Mouse (Mus musculus): ENCODE measurements around the gene Qsox2. TPM values are rescaled to one million over a fixed set of nuclear protein-coding genes. Genes with fewer than 3 reads are reported as not detected.

The Qsox2 gene
- polyA plus RNA-seq, 1 experiment from 2014 or later, result 15.6 TPM

- 58% methylated on average over 8 of the region's 8 CpGs for WGBS
- no peak for ATAC-seq (replicated peaks)
- Histone ChIP-seq H3K9me3 (no peaks in the 10 kb centered on the region), H3K9ac (replicated peaks) (no peak overlapping the region), H3K4me1 (no peaks in the 10 kb centered on the region), H3K27me3 (no peaks in the 10 kb centered on the region), H3K27ac (replicated peaks) (no peak overlapping the region), H3K4me3 (no peak overlapping the region), H3K36me3 (no peaks in the 10 kb centered on the region), H3K4me2 (replicated peaks) (no peak overlapping the region)
Measured at GRCm38 (mm10) chr2:26252514-26253206, 15.3 kb upstream of the Qsox2 start.

DNA sequence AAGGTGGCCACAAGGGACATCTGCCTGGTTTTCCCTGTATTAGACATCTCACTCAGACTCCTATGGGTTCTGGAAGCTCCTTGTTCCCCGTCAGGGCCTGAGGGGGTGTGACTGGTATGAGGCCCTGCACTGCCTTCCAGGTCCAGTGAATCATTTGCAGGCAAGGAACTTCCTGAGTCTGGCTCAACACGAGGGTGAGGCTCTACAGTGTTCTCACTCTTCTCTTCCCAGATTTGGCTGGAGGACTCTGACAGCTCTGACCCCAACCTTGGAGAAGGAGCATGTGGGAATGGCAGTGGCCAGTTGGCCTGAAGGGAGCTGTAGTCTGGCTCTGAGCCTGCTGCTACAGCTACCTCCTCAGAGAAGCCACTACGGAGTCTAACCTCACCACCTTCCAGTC lies 10.2 kb upstream of the Qsox2 start:
- no peak overlapping the region for H3K9ac ChIP-seq (replicated peaks)
- 71% methylated on average over 3 of the region's 3 CpGs for WGBS
- H3K4me3 ChIP-seq, result no peak overlapping the region
- no peak overlapping the region for H3K4me2 ChIP-seq (replicated peaks)
- H3K4me1 ChIP-seq, result no peaks in the 10 kb centered on the region
- no peak for ATAC-seq (replicated peaks)
- H3K27ac ChIP-seq (replicated peaks), result no peak overlapping the region
- no peaks in the 10 kb centered on the region for H3K9me3 ChIP-seq
- no peaks in the 10 kb centered on the region for H3K27me3 ChIP-seq
- no peaks in the 10 kb centered on the region for H3K36me3 ChIP-seq

DNA sequence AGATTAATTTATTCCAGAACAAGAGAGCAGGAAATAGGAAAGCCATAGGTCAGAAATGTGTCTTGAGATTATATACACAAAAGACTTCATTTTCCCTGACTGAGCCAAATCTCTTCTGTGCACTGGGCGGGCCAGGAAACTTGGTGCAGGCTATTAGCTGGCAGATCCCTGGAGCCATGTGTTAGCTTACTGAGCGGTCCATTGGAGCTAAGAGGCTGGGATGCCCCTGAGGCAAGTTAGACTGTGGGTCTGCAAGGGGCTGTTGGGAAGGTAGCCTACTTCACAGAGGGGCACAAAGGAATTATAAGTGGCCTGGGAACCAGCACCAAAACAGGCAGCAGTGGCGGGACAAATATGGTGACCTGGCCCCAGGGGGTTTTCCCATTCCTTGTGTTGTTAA lies 3.5 kb upstream of the Qsox2 start:
- no peak overlapping the region for H3K9ac ChIP-seq (replicated peaks)
- H3K27ac ChIP-seq (replicated peaks), result no peak overlapping the region
- H3K4me3 ChIP-seq, result no peak overlapping the region
- WGBS, result 65% methylated on average over 3 of the region's 3 CpGs
- no peaks in the 10 kb centered on the region for H3K9me3 ChIP-seq
- H3K27me3 ChIP-seq, result no peaks in the 10 kb centered on the region
- no peaks in the 10 kb centered on the region for H3K36me3 ChIP-seq
- ATAC-seq (replicated peaks), result no peak
- peaks cover 14% of the 10 kb centered on the region for H3K4me1 ChIP-seq
- H3K4me2 ChIP-seq (replicated peaks), result no peak overlapping the region

DNA sequence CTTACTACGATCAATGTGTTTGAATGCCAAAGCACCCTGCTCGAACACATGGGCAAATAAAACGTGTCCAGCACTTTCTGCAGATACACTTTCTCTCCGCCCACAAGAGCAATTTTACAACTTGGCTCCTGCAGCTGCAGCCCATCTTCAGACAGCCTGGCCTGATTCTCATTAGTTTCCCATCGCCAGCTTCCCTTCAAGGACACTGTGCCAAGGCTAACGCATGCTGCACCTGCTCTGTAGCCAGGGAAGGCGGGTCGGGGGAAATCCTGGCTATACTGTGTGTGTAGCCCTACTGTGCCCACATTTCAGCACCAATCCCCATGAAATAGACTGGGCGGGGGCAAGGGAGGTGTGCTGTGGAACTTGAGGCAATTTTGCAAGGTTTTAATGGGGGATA lies 3.0 kb upstream of the Qsox2 start:
- Histone ChIP-seq H3K9ac (replicated peaks) (no peak overlapping the region), H3K4me3 (no peak overlapping the region), H3K27me3 (no peaks in the 10 kb centered on the region), H3K27ac (replicated peaks) (peak overlapping the region; percentile 46; the same call in 1 of the 2 replicates), H3K9me3 (no peaks in the 10 kb centered on the region), H3K36me3 (no peaks in the 10 kb centered on the region), H3K4me2 (replicated peaks) (no peak overlapping the region), H3K4me1 (peaks cover 14% of the 10 kb centered on the region)
- WGBS, result 50% methylated on average over 9 of the region's 9 CpGs
- ATAC-seq (replicated peaks), result no peak

DNA sequence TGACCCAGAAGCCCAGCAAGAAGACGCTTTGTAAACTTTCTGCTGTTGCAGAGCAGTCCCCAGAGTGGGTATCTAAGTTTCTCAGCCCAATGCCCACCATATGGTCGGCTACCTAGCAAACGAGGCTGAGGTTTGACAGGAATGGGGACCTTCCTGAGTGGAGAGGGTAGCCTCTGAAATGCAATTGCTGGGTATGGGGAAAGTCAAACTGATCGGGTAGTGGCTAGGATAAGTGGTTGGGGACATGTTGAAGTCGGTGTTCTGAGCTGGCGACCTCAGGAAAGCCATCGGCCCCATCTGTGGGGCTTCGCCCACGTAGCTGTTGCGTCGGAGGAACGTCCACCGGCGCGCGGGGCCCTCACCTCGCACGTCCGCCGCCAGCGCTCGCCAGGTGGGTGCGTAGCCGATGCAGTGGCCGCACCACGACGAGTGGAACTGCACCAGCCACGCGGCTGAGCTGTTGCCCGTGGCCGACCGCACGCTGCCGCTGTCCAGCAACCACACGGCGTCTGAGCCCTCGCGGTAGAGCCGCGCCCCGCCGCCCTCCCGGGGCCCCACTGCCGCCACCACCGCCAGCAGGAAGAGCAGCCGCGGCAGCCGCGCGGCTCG lies 540 bp downstream of the Qsox2 start:
- H3K4me2 ChIP-seq (replicated peaks), result peak overlapping the region; percentile 82
- H3K36me3 ChIP-seq, result no peaks in the 10 kb centered on the region
- H3K9me3 ChIP-seq, result no peaks in the 10 kb centered on the region
- WGBS, result under 1% methylated on average over 50 of the region's 51 CpGs
- H3K27ac ChIP-seq (replicated peaks), result peak overlapping the region; percentile 78
- peak overlapping the region; percentile 97 for H3K4me3 ChIP-seq
- H3K27me3 ChIP-seq, result no peaks in the 10 kb centered on the region
- peak; percentile 77 for ATAC-seq (replicated peaks)
- H3K4me1 ChIP-seq, result peaks cover 14% of the 10 kb centered on the region
- H3K9ac ChIP-seq (replicated peaks), result peak overlapping the region; percentile 93

DNA sequence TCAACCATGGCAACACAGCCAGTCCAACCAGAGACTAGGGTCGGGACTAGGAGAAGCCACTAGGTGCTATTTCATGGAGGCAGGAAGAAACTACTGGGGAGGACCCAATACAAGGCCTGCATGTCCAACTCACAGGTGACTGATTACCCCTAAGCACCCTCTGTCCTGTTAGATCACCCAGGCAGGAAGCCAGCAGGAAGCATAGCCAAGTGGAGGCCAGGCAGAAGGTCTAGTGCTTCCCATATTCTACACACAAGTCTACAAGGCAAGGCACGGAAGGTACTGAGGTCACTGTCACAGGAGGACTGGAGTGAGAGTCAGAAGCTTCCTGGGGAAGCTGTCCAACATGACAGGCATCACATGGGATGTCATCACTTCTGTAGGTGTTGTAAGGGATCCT lies 2.6 kb downstream of the Qsox2 start:
- Histone ChIP-seq H3K9ac (replicated peaks) (no peak overlapping the region), H3K9me3 (no peaks in the 10 kb centered on the region), H3K36me3 (no peaks in the 10 kb centered on the region), H3K27ac (replicated peaks) (no peak overlapping the region), H3K4me2 (replicated peaks) (no peak overlapping the region), H3K4me3 (no peak overlapping the region), H3K4me1 (peaks cover 8% of the 10 kb centered on the region), H3K27me3 (no peaks in the 10 kb centered on the region)
- WGBS, result 94% methylated on average over 2 of the region's 2 CpGs
- ATAC-seq (replicated peaks), result no peak

DNA sequence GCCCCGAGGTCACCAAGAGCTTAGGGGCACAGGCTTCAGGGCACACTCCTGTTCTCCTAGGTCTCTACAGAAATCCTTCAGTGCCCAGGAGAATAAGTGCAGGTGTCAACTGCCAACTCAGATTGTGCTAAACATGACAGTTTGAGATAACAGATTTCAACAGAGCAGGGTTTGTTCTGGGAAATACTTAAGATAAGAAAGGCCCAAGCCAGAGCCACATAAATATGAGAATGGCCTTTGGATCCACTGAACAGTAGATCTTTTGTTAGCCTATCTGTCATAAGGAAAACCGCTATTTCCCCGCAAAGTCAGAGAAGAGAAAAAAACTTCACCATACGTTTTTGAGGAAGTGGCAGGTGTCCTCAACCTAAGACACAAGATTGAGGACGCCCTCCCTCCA lies 3.1 kb downstream of the Qsox2 start:
- H3K4me2 ChIP-seq (replicated peaks), result no peak overlapping the region
- 83% methylated on average over 5 of the region's 5 CpGs for WGBS
- no peaks in the 10 kb centered on the region for H3K9me3 ChIP-seq
- H3K4me3 ChIP-seq, result no peak overlapping the region
- no peak for ATAC-seq (replicated peaks)
- H3K27ac ChIP-seq (replicated peaks), result no peak overlapping the region
- H3K36me3 ChIP-seq, result no peaks in the 10 kb centered on the region
- peaks cover 8% of the 10 kb centered on the region for H3K4me1 ChIP-seq
- no peaks in the 10 kb centered on the region for H3K27me3 ChIP-seq
- H3K9ac ChIP-seq (replicated peaks), result no peak overlapping the region

DNA sequence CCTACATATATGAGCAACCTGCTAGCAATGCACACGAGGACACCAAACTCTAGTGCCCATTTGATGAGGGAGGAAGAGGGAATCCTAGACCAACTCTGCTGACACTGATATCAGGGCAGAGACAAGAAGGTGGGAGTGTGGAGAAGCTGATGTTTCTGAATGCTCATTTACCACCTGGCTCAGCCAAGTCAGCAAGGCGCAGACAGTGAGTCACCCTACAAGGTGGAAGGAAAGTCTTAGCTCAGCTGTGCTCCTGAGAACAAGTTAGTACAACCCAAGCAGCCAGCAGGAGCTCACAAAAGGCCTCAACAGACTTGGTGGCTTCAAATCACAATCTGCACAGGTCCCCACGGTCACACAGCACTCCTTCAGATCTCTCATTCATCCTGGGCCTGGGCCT lies 6.0 kb downstream of the Qsox2 start:
- H3K27ac ChIP-seq (replicated peaks), result no peak overlapping the region
- 82% methylated on average over 3 of the region's 3 CpGs for WGBS
- H3K4me3 ChIP-seq, result no peak overlapping the region
- ATAC-seq (replicated peaks), result no peak
- H3K27me3 ChIP-seq, result no peaks in the 10 kb centered on the region
- H3K9me3 ChIP-seq, result no peaks in the 10 kb centered on the region
- H3K4me2 ChIP-seq (replicated peaks), result no peak overlapping the region
- peaks cover 3% of the 10 kb centered on the region for H3K4me1 ChIP-seq
- no peak overlapping the region for H3K9ac ChIP-seq (replicated peaks)
- 0 out of 2 replicates have a peak, but pooled peaks cover 3% of the 10 kb centered on the region for H3K36me3 ChIP-seq

DNA sequence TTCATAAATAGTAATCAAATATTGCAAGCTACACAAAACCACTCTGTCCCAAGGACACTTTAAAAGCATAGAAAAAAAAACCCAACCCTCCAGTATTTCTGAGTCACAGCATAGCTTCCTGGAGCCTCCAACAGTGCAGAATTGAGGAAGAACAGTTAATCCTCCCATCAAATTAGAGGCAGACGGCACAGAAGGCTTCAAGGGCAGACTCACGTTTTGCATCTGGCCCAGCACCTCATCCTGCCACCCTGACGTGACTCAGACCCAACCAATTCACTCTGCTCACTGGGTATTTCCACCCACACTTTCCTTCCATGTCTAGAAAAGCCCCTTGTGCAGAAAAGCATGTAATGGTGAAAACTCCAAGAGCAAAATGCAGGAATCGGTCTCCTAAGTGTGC lies 7.1 kb downstream of the Qsox2 start:
- Histone ChIP-seq H3K36me3 (peaks cover 11% of the 10 kb centered on the region), H3K27ac (replicated peaks) (no peak overlapping the region), H3K4me3 (no peak overlapping the region), H3K9ac (replicated peaks) (no peak overlapping the region), H3K4me1 (no peaks in the 10 kb centered on the region), H3K27me3 (no peaks in the 10 kb centered on the region), H3K9me3 (no peaks in the 10 kb centered on the region), H3K4me2 (replicated peaks) (no peak overlapping the region)
- ATAC-seq (replicated peaks), result no peak
- 71% methylated on average over 4 of the region's 4 CpGs for WGBS

DNA sequence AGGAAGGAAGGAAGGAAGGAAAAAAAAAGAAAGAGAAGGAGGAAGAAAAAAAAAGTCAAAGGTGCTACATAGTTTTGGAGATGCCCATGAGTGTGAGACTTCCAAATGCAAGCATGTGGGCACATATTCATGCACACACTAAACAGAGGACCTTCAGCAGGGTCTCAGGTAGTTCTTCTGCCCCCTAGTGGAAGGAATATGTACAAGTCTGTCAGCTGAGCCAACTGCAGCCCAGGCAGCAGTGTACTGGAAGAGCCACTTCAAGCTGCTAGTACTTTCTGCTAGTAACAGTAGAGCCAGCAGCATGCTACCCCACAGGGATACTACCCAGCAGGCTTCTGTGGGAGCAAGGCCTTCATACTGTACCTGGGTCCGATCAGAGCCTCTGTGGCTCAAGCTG lies 9.5 kb downstream of the Qsox2 start:
- peaks cover 23% of the 10 kb centered on the region for H3K36me3 ChIP-seq
- no peak overlapping the region for H3K4me3 ChIP-seq
- H3K27ac ChIP-seq (replicated peaks), result no peak overlapping the region
- H3K4me1 ChIP-seq, result no peaks in the 10 kb centered on the region
- H3K9ac ChIP-seq (replicated peaks), result no peak overlapping the region
- no peaks in the 10 kb centered on the region for H3K27me3 ChIP-seq
- 68% methylated on average over 1 of the region's 1 CpGs for WGBS
- ATAC-seq (replicated peaks), result peak; percentile 87
- no peaks in the 10 kb centered on the region for H3K9me3 ChIP-seq
- no peak overlapping the region for H3K4me2 ChIP-seq (replicated peaks)

DNA sequence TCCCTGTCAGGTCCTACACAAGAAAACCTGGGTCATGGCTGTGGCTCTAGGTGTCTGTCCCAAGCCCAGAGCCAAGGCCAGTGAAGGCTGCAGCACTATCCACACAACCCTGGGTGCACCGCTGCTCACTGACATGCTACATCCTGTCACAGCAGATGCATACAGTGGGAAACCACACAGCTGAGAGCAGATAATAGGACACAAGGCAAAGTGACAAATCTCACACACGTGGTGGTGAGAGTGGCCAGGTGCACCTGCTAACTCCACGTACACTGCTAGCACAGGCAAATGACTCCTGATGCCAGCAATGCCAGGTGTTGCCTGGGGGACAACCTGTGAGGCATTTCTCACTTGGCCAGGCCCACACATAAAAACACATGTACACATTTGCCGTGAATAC lies 12.1 kb downstream of the Qsox2 start:
- 75% methylated on average over 4 of the region's 4 CpGs for WGBS
- Histone ChIP-seq H3K4me2 (replicated peaks) (no peak overlapping the region), H3K4me1 (no peaks in the 10 kb centered on the region), H3K4me3 (no peak overlapping the region), H3K27me3 (no peaks in the 10 kb centered on the region), H3K9ac (replicated peaks) (no peak overlapping the region), H3K9me3 (no peaks in the 10 kb centered on the region), H3K27ac (replicated peaks) (no peak overlapping the region), H3K36me3 (peaks cover 43% of the 10 kb centered on the region)
- no peak for ATAC-seq (replicated peaks)

GRCm38 (mm10) chr2:26223961-26224360 lies 13.4 kb downstream of the Qsox2 start:
- Histone ChIP-seq H3K36me3 (peaks cover 53% of the 10 kb centered on the region), H3K4me3 (no peak overlapping the region), H3K9me3 (no peaks in the 10 kb centered on the region), H3K9ac (replicated peaks) (no peak overlapping the region), H3K27me3 (no peaks in the 10 kb centered on the region), H3K4me1 (no peaks in the 10 kb centered on the region), H3K4me2 (replicated peaks) (no peak overlapping the region), H3K27ac (replicated peaks) (no peak overlapping the region)
- 86% methylated on average over 3 of the region's 3 CpGs for WGBS
- no peak for ATAC-seq (replicated peaks)

DNA sequence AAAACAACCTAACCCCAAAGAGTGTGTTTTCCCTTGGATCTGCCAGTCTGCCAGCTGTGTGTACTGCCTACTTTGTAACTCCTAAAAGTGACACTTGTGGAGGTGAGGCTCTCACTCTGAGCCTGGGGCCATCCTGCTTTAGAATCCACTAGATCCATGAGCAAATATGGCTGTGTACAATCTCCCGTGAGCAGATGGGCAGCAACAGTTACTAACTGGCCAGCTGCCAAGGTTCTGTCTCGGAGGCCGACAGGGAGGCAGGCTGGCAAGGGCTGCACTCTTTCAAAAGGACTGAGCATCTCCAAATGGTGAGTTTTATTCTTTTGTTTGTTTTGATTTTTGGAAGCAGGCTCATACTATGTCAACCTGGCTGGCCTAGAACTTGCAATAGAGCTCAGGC lies 22.8 kb downstream of the Qsox2 start:
- H3K27ac ChIP-seq (replicated peaks), result peak overlapping the region; percentile 52
- H3K36me3 ChIP-seq, result peaks cover 45% of the 10 kb centered on the region
- peaks cover 10% of the 10 kb centered on the region for H3K4me1 ChIP-seq
- no peak overlapping the region for H3K9ac ChIP-seq (replicated peaks)
- 12% methylated on average over 3 of the region's 3 CpGs for WGBS
- no peak overlapping the region for H3K4me2 ChIP-seq (replicated peaks)
- peak; percentile 60; the same call in 1 of the 2 replicates for ATAC-seq (replicated peaks)
- H3K27me3 ChIP-seq, result no peaks in the 10 kb centered on the region
- no peak overlapping the region for H3K4me3 ChIP-seq
- H3K9me3 ChIP-seq, result no peaks in the 10 kb centered on the region

Measured in forebrain, embryonic 15.5 days (tissue).